Mouse (Mus musculus): Measurements from ENCODE around the gene Ldlrad3.
A peak's percentile ranks its signal among the peaks of the same experiment; 100 is the strongest.

Gene Ldlrad3

DNA sequence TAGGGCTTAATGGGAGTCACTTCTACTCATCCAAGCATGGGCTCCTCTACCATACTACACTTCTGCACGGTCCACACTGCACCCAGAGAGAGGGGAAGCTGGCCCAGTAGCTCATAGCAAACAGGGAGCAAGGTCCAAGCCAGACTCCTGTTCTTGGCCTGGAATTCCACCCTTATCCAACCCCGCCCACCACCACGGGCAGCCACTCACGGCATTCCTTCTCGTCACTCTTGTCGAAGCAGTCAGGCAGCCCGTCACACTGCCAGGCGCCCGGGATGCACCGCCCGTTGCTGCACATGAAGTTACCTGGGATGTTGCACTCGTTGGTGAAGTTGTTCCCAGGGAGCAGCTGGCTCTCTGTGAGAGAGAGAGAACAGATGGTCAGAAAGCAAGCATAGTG lies 72.9 kb downstream of the Ldlrad3 start:
- no peak for DNase-seq

GRCm38 (mm10) chr2:102111906-102112499 lies 74.2 kb downstream of the Ldlrad3 start:
- DNase-seq, result no peak

DNA sequence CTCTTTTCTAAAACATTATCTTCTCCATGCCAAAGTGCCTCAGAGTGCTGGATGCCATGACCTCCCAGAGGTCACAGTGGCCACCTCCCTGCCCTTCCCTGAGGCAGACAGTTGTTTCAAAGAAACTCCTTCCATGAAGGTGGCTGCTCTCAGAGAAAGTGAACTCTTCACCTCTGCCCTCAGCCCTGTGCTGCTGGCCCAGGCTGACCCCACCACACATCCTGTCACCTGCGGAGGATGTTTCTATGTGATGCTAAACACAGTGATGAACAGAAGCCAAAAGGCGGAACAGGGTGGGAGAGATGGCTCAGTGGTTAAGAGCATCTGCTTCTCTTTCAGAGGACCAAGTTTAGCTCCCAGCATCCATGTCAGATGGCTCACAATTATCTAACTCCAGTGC lies 75.9 kb downstream of the Ldlrad3 start:
- DNase-seq, result no peak

DNA sequence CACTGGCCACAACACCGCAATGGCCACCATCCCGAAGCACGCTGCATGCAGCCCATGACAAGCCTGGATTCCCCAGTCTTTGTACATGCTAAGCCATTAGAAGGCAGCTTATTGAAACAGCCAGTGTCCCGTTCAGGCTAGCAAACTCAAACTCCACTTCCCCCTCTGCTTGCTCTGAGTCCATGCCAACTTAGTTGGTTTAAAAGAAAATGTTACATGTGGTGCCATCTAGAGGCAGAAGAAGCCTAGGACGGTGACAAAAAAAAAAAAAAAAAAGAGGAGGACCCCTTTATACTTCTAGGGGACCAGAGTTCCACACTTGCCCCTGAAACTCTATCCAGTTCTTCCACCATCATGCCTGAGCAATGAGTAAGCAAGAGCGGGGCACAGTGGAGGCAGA lies 78.9 kb downstream of the Ldlrad3 start:
- DNase-seq, result no peak

- DNase-seq, result no peak
Measured at GRCm38 (mm10) chr2:102106728-102107127, 79.5 kb downstream of the Ldlrad3 start.

DNA sequence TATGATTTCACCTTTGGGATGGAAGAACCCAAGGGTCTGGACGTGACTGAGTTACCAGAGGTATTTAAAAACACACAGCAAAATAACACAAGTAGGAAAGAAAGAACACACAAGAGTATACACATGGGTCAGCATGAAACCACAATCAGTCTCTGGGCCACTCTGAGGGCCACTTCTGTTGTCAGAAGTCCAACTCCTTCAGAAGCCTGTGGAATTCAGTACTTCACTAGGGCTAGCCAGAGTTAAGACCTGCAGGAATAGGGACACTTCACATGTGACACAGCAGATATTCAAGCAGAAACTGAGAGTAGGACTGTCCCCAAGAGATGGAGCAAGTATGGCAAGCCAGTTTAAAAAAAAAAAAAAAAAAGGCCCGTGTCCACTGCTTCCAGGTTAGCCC lies 80.7 kb downstream of the Ldlrad3 start:
- DNase-seq, result no peak

DNA sequence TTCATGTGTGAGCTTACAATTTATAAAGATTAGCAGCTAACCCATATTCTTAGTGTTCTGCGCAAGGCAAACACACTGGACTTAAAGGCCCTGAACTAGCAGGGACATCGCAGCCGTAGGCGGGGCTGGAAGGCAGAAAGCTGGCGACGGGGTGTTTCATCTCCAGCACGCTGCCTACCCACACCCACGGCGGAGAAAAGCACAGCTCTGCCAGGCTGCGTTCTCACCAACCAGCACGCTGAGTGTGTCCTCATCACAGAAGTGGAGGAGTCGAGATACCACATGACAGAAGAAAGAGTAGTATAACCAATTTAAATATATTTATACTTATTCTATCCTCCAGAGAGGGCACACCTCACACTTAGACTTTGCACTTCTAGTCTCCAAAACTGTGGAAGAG lies 82.2 kb downstream of the Ldlrad3 start:
- DNase-seq, result no peak

GRCm38 (mm10) chr2:102100490-102100889 lies 85.7 kb downstream of the Ldlrad3 start:
- DNase-seq, result no peak

- DNase-seq, result no peak
Measured at GRCm38 (mm10) chr2:102099702-102100450, 86.3 kb downstream of the Ldlrad3 start.

- DNase-seq, result no peak
Measured at GRCm38 (mm10) chr2:102099261-102099660, 86.9 kb downstream of the Ldlrad3 start.

DNA sequence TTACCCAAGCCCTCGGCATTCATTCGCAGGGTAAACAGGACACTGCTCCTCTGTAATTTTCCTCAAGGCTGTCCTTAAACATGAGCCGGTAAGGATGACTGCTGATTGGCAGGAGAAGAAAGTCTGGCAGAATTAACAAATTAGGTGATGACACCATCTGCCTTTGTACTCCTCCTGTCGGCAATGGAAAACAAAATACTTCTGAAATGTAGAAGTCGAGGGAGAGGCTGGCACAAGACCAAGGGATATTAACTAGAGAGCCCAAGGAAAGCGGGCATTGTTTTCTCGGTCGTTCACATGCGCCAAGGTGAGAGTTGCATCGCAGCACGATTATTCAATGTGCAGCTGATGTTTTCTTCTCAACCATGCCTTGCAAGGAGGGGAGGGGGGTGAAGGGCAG lies 91.4 kb downstream of the Ldlrad3 start:
- no peak for DNase-seq

- DNase-seq, result no peak
Measured at GRCm38 (mm10) chr2:102094281-102094680, 91.9 kb downstream of the Ldlrad3 start.

- no peak for DNase-seq
Measured at GRCm38 (mm10) chr2:102092579-102092978, 93.6 kb downstream of the Ldlrad3 start.

DNA sequence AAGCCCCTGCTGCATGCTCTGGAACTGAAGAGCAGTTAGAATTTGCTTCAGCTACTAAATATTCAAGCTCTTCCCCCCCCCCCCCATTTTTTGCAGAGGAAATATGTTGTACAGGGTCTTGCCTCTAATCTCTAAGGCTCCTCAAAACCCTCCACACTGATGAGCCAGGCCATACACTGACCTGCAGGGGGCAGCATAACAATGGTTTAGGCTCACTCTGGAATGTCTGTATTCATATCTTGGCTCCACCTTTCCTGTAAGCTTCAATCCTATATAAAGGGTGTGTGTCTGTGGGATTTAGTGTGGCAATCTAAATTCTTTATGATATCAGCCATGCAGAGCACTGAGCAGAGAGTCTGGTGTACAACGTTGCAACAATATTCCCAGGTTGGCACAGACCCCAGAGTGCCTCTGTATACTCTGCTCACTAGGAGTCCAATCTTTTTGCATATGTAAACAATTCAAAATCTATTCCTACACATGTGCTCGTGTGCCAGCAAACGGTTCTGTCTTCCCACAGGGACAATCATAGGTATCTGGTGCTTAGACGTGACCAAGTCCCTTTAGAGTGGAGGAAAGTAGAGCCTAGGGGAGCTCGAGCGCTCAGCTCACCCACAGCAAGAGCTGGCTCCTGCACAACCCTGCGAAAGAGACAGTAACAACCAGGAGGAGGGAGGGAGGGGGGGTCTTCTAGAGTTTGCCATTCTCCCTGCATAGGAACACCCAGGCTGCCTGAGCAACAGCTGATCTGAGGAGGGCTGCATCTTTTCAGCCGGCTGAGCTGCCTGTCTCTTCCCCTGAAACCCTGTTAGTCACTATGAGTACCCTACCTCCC lies 94.5 kb downstream of the Ldlrad3 start:
- DNase-seq, result peak; percentile 82

DNA sequence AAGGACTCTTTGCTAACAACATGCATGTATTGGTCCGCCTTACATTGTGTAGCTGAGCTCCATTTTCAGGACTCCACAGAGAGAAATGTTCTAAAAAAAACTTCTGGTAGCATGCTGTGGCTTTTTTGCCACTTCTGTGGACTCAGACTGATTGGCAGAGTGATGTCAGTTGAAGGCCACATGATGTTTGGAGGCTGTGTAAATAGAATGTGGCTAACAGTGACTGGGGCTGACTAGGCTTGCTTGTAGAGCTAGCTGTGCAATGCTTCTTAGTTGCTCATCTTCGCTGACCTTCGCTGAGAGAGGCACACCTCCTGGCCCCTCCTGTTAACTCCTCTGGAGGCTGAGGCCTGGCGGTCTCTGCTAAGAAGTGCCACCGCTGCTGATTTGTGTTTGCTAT lies 98.4 kb downstream of the Ldlrad3 start:
- DNase-seq, result no peak

DNA sequence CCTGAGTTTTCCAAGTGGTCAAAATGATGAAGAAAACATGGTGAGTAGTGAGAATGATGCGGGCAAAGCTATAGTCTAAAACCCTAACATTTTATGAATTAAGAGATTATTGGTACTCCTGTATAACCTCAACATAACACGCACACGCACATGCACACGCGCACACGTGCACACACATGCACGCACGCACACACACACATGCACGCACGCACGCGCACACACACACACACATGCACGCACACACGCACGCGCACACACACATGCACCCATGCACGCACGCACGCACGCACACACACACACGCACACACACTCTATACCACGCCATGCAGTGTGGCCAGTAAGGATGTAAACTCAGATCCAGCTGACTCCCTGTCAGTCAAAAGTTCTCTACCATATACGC lies 99.6 kb downstream of the Ldlrad3 start:
- no peak for DNase-seq

- no peak for DNase-seq
Measured at GRCm38 (mm10) chr2:102082782-102083181, 103.4 kb downstream of the Ldlrad3 start.

DNA sequence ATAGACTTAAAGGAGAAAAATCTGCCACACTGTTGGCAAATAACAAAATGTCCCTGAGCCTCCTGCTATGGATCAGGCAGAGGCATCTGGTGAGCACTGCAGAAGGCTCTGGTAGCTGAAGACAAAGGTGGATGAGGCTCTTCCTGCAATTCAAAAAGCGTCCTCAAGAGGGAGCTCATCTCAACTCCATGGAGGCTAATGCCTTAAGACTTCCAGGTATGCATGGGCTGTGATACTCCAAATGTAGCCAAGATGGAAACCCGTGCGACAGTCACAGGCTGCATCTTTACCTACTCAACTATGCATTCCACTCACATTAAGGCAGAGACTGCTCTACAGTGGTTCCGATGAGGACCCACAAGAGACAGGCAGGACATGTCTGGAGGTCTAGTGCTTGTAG lies 108.6 kb downstream of the Ldlrad3 start:
- DNase-seq, result peak; percentile 65

- DNase-seq, result no peak
Measured at GRCm38 (mm10) chr2:102076237-102076636, 109.9 kb downstream of the Ldlrad3 start.

GRCm38 (mm10) chr2:102073266-102074037 lies 112.7 kb downstream of the Ldlrad3 start:
- DNase-seq, result no peak

- no peak for DNase-seq
Measured at GRCm38 (mm10) chr2:102072859-102073258, 113.3 kb downstream of the Ldlrad3 start.

GRCm38 (mm10) chr2:102071022-102071717 lies 115.0 kb downstream of the Ldlrad3 start:
- peak; percentile 60 for DNase-seq
